Mouse (Mus musculus) cerebral cortex, adult 2 months (tissue): ENCODE results near the gene Abca4.

Experiments
- WGBS: fragments of 180-500 bp; shearing (Covaris S2); methylation state at CpG from one replicate; pipeline ENCODE4 v1.1.7; 2018; 5-methylcytosine and 5-hydroxymethylcytosine counted together

Gene Abca4

GRCm38 (mm10) chr3:122058439-122059198, 14.4 kb downstream of the Abca4 start:
- WGBS, result 77% methylated on average over 9 of the region's 9 CpGs

GRCm38 (mm10) chr3:122062586-122062985, 18.3 kb downstream of the Abca4 start:
- 91% methylated on average over 10 of the region's 10 CpGs for WGBS

- WGBS, result 75% methylated on average over 13 of the region's 13 CpGs
These were observed 20.5 kb downstream of the Abca4 start for GRCm38 (mm10) chr3:122064556-122065410.

- WGBS, result 91% methylated on average over 10 of the region's 10 CpGs
These were observed 27.5 kb downstream of the Abca4 start for GRCm38 (mm10) chr3:122071769-122072168.

- WGBS, result 62% methylated on average over 11 of the region's 11 CpGs
These were observed 28.7 kb downstream of the Abca4 start for GRCm38 (mm10) chr3:122072646-122073571.

GRCm38 (mm10) chr3:122073595-122073994, 29.4 kb downstream of the Abca4 start:
- 75% methylated on average over 5 of the region's 5 CpGs for WGBS

- WGBS, result 49% methylated on average over 10 of the region's 10 CpGs
These were observed 30.1 kb downstream of the Abca4 start for GRCm38 (mm10) chr3:122074334-122074733.

- WGBS, result 33% methylated on average over 6 of the region's 6 CpGs
These were observed 33.9 kb downstream of the Abca4 start for GRCm38 (mm10) chr3:122078141-122078540.

GRCm38 (mm10) chr3:122079172-122079571, 34.9 kb downstream of the Abca4 start:
- WGBS, result 45% methylated on average over 6 of the region's 6 CpGs

GRCm38 (mm10) chr3:122081634-122082033, 37.4 kb downstream of the Abca4 start:
- 62% methylated on average over 8 of the region's 8 CpGs for WGBS

- WGBS, result 81% methylated on average over 7 of the region's 7 CpGs
These were observed 38.1 kb downstream of the Abca4 start for GRCm38 (mm10) chr3:122082338-122082737.

GRCm38 (mm10) chr3:122085157-122085989, 41.1 kb downstream of the Abca4 start:
- 62% methylated on average over 18 of the region's 18 CpGs for WGBS

GRCm38 (mm10) chr3:122088054-122088681, 43.9 kb downstream of the Abca4 start:
- WGBS, result 80% methylated on average over 11 of the region's 11 CpGs

GRCm38 (mm10) chr3:122090338-122090737, 46.1 kb downstream of the Abca4 start:
- WGBS, result 92% methylated on average over 6 of the region's 6 CpGs

- 88% methylated on average over 5 of the region's 5 CpGs for WGBS
These were observed 55.5 kb downstream of the Abca4 start for GRCm38 (mm10) chr3:122099713-122100112.

- 71% methylated on average over 7 of the region's 7 CpGs for WGBS
These were observed 57.8 kb downstream of the Abca4 start for GRCm38 (mm10) chr3:122102091-122102490.

GRCm38 (mm10) chr3:122103864-122104808, 59.9 kb downstream of the Abca4 start:
- 42% methylated on average over 20 of the region's 20 CpGs for WGBS

- 83% methylated on average over 8 of the region's 8 CpGs for WGBS
These were observed 62.7 kb downstream of the Abca4 start for GRCm38 (mm10) chr3:122106920-122107319.

GRCm38 (mm10) chr3:122107643-122108194, 63.5 kb downstream of the Abca4 start:
- WGBS, result 86% methylated on average over 14 of the region's 14 CpGs
